Mouse (Mus musculus) MEL (cell line): ENCODE data around the gene Adcy7. TPM values are rescaled to one million over a fixed set of nuclear protein-coding genes. Genes with fewer than 3 reads are reported as not detected.

Experiments
- DNase-seq: peaks from one replicate; pipeline ENCODE4 v3.0.0; 2011; ENCODE audit warnings: low read depth, low spot score
- H3K27ac ChIP-seq: 2 replicates; pipeline ENCODE4 v1.5.1; 2012; ENCODE audit warnings: low read depth, mild to moderate bottlenecking, control low read depth, low read length, moderate library complexity; ENCODE audit not compliant: control insufficient read depth
- H3K27me3 ChIP-seq, 2 experiments: fragments of 150-350 bp in 1 of 2; sonication (generic) in 1 of 2; 2 replicates each; pipeline ENCODE4 v1.6.1; 2012; ENCODE audit warnings: low read length in 2 of 2, mild to moderate bottlenecking in 2 of 2, improper control_type of control experiment in 1 of 2, moderate library complexity in 1 of 2; ENCODE audit not compliant: insufficient read depth in 2 of 2, control insufficient read depth in 1 of 2
- H3K36me3 ChIP-seq, 2 experiments: 2 replicates each; pipeline ENCODE4 v1.6.1; 2012 to 2014; ENCODE audit warnings: low read length in 2 of 2, improper control_type of control experiment in 1 of 2, inconsistent platforms in 1 of 2, mild to moderate bottlenecking in 1 of 2; ENCODE audit not compliant: insufficient read depth in 2 of 2, control insufficient read depth in 1 of 2
- H3K4me1 ChIP-seq, 2 experiments: fragments of 150-350 bp in 1 of 2; sonication (generic) in 1 of 2; 2 replicates each; pipeline ENCODE4 v1.6.1; 2012; ENCODE audit warnings: low read length in 2 of 2, improper control_type of control experiment in 1 of 2, mild to moderate bottlenecking in 1 of 2; ENCODE audit not compliant: insufficient read depth in 2 of 2, control insufficient read depth in 1 of 2
- H3K4me3 ChIP-seq, 2 experiments: fragments of 150-350 bp in 1 of 2; sonication (generic) in 1 of 2; 2 replicates each; pipeline ENCODE4 v1.5.1; 2012; ENCODE audit warnings: low read depth in 2 of 2, low read length in 2 of 2, mild to moderate bottlenecking in 2 of 2, moderate library complexity in 2 of 2, control low read depth in 1 of 2, improper control_type of control experiment in 1 of 2; ENCODE audit not compliant: control insufficient read depth in 1 of 2, insufficient read depth in 1 of 2
- H3K79me2 ChIP-seq: 2 replicates; pipeline ENCODE4 v1.6.1; 2012; ENCODE audit warnings: mild to moderate bottlenecking, low read length, moderate library complexity; ENCODE audit not compliant: control insufficient read depth, poor library complexity, insufficient read depth
- H3K9ac ChIP-seq: 2 replicates; pipeline ENCODE4 v1.6.1; 2012; ENCODE audit warnings: low read depth, mild to moderate bottlenecking, control low read depth, low read length, moderate library complexity; ENCODE audit not compliant: control insufficient read depth, poor library complexity, severe bottlenecking
- H3K9me3 ChIP-seq: fragments of 150-350 bp; sonication (generic); replicated peaks from 2 replicates; pipeline ENCODE4 v1.6.1; 2012; ENCODE audit warnings: mild to moderate bottlenecking, low read length, improper control_type of control experiment, moderate library complexity; ENCODE audit not compliant: insufficient read depth
- BHLHE40 ChIP-seq: IDR thresholded peaks from 2 replicates; pipeline ENCODE4 v1.6.1; 2012; ENCODE audit warnings: low read depth, mild to moderate bottlenecking, inconsistent platforms, low read length, improper control_type of control experiment, borderline replicate concordance
- CHD1 ChIP-seq: IDR thresholded peaks from 2 replicates; pipeline ENCODE4 v1.6.1; 2012; ENCODE audit warnings: low read depth, mild to moderate bottlenecking, inconsistent platforms, low read length, improper control_type of control experiment
- CHD2 ChIP-seq: IDR thresholded peaks from 2 replicates; pipeline ENCODE4 v1.6.1; 2011; ENCODE audit warnings: low read length, improper control_type of control experiment
- CTCF ChIP-seq, 3 experiments: IDR thresholded peaks in 2 of 3; conservative IDR thresholded peaks in 1 of 3; 2 replicates each; pipeline ENCODE4 v1.5.1; 2011 to 2012; ENCODE audit warnings: low read length in 3 of 3, low read depth in 2 of 3, mild to moderate bottlenecking in 2 of 3, improper control_type of control experiment in 1 of 3, inconsistent platforms in 1 of 3, mixed read lengths in 1 of 3, moderate library complexity in 1 of 3; ENCODE audit not compliant: control insufficient read depth in 1 of 3, insufficient read depth in 1 of 3, poor library complexity in 1 of 3, severe bottlenecking in 1 of 3
- E2F4 ChIP-seq: IDR thresholded peaks from 2 replicates; pipeline ENCODE4 v1.6.1; 2011; ENCODE audit warnings: low read depth, low read length, improper control_type of control experiment, borderline replicate concordance
- ELF1 ChIP-seq: IDR thresholded peaks from 2 replicates; pipeline ENCODE4 v1.6.1; 2014; ENCODE audit warnings: low read depth, mild to moderate bottlenecking, inconsistent platforms, low read length, improper control_type of control experiment, moderate library complexity
- EP300 ChIP-seq, 2 experiments: IDR thresholded peaks; 2 replicates each; pipeline ENCODE4 v1.6.1; 2011; ENCODE audit warnings: improper control_type of control experiment in 2 of 2, low read length in 2 of 2, low read depth in 1 of 2, mild to moderate bottlenecking in 1 of 2
- GABPA ChIP-seq: IDR thresholded peaks from 2 replicates; pipeline ENCODE4 v1.6.1; 2012; ENCODE audit warnings: low read depth, mild to moderate bottlenecking, inconsistent platforms, low read length, improper control_type of control experiment, moderate library complexity
- JUND ChIP-seq: IDR thresholded peaks from 2 replicates; pipeline ENCODE4 v1.6.1; 2011; ENCODE audit warnings: low read depth, mild to moderate bottlenecking, improper control_type of control experiment, low read length
- KAT2A ChIP-seq: conservative IDR thresholded peaks from 2 replicates; pipeline ENCODE4 v1.6.1; 2012; ENCODE audit warnings: low read depth, low read length, improper control_type of control experiment, inconsistent platforms
- MAFK ChIP-seq: IDR thresholded peaks from 2 replicates; pipeline ENCODE4 v1.6.1; 2011; ENCODE audit warnings: low read depth, mild to moderate bottlenecking, low read length, improper control_type of control experiment, borderline replicate concordance
- MAX ChIP-seq: IDR thresholded peaks from 2 replicates; pipeline ENCODE4 v1.6.1; 2011; ENCODE audit warnings: low read length, improper control_type of control experiment
- MAZ ChIP-seq: IDR thresholded peaks from 2 replicates; pipeline ENCODE4 v1.6.1; 2012; ENCODE audit warnings: low read depth, mild to moderate bottlenecking, inconsistent platforms, low read length, improper control_type of control experiment
- MEF2A ChIP-seq: IDR thresholded peaks from 2 replicates; pipeline ENCODE4 v1.6.1; 2014; ENCODE audit warnings: low read depth, mild to moderate bottlenecking, inconsistent platforms, low read length, improper control_type of control experiment; ENCODE audit not compliant: poor library complexity, insufficient replicate concordance, severe bottlenecking; ENCODE audit errors: extremely low read depth
- MXI1 ChIP-seq: IDR thresholded peaks from 2 replicates; pipeline ENCODE4 v1.6.1; 2011; ENCODE audit warnings: mild to moderate bottlenecking, low read depth, low read length, improper control_type of control experiment
- MYB ChIP-seq: IDR thresholded peaks from 2 replicates; pipeline ENCODE4 v1.6.1; 2011; ENCODE audit warnings: mild to moderate bottlenecking, low read depth, low read length, improper control_type of control experiment
- MYC ChIP-seq: IDR thresholded peaks from 2 replicates; pipeline ENCODE4 v1.6.1; 2011; ENCODE audit warnings: low read depth, mild to moderate bottlenecking, low read length, improper control_type of control experiment, moderate library complexity
- NELFE ChIP-seq: IDR thresholded peaks from 2 replicates; pipeline ENCODE4 v1.6.1; 2011; ENCODE audit warnings: low read depth, low read length, improper control_type of control experiment
- NRF1 ChIP-seq: IDR thresholded peaks from 2 replicates; pipeline ENCODE4 v1.6.1; 2014; ENCODE audit warnings: low read depth, mild to moderate bottlenecking, inconsistent platforms, low read length, improper control_type of control experiment, moderate library complexity; ENCODE audit not compliant: poor library complexity, insufficient read depth, severe bottlenecking
- POLR2A ChIP-seq, 2 experiments: IDR thresholded peaks; 2 replicates each; pipeline ENCODE4 v1.6.1; 2011 to 2012; ENCODE audit warnings: low read length in 2 of 2, mild to moderate bottlenecking in 2 of 2, control low read depth in 1 of 2, improper control_type of control experiment in 1 of 2, low read depth in 1 of 2, moderate library complexity in 1 of 2; ENCODE audit not compliant: control insufficient read depth in 1 of 2, insufficient read depth in 1 of 2, poor library complexity in 1 of 2
- POLR2AphosphoS2 ChIP-seq: IDR thresholded peaks from 2 replicates; pipeline ENCODE4 v1.6.1; 2011; ENCODE audit warnings: low read length, improper control_type of control experiment
- POLR2AphosphoS5 ChIP-seq: IDR thresholded peaks from 2 replicates; pipeline ENCODE4 v1.6.1; 2012; ENCODE audit warnings: low read depth, borderline replicate concordance, mild to moderate bottlenecking, inconsistent platforms, low read length, moderate library complexity, mixed read lengths
- RAD21 ChIP-seq: IDR thresholded peaks from 2 replicates; pipeline ENCODE4 v1.6.1; 2011; ENCODE audit warnings: mild to moderate bottlenecking, low read depth, low read length, improper control_type of control experiment
- RCOR1 ChIP-seq: IDR thresholded peaks from 2 replicates; pipeline ENCODE4 v1.6.1; 2012; ENCODE audit warnings: low read depth, mild to moderate bottlenecking, inconsistent platforms, low read length, improper control_type of control experiment
- SIN3A ChIP-seq: IDR thresholded peaks from 2 replicates; pipeline ENCODE4 v1.6.1; 2012; ENCODE audit warnings: low read length, improper control_type of control experiment, inconsistent platforms
- SMC3 ChIP-seq: IDR thresholded peaks from 2 replicates; pipeline ENCODE4 v1.6.1; 2011; ENCODE audit warnings: low read depth, low read length, improper control_type of control experiment
- TAL1 ChIP-seq: IDR thresholded peaks from 2 replicates; pipeline ENCODE4 v1.6.1; 2012; ENCODE audit warnings: mild to moderate bottlenecking, inconsistent platforms, low read length, moderate library complexity, mixed read lengths
- TBP ChIP-seq: IDR thresholded peaks from 2 replicates; pipeline ENCODE4 v1.8.0; 2011; ENCODE audit warnings: low read depth, low read length, improper control_type of control experiment
- TCF12 ChIP-seq: IDR thresholded peaks from 2 replicates; pipeline ENCODE4 v1.6.1; 2014; ENCODE audit warnings: low read depth, mild to moderate bottlenecking, inconsistent platforms, low read length, improper control_type of control experiment, moderate library complexity
- UBTF ChIP-seq: IDR thresholded peaks from 2 replicates; pipeline ENCODE4 v1.6.1; 2012; ENCODE audit warnings: low read depth, mild to moderate bottlenecking, inconsistent platforms, low read length, improper control_type of control experiment, moderate library complexity, borderline replicate concordance; ENCODE audit not compliant: insufficient read depth
- USF1 ChIP-seq: IDR thresholded peaks from 2 replicates; pipeline ENCODE4 v1.6.1; 2014; ENCODE audit warnings: low read depth, mild to moderate bottlenecking, inconsistent platforms, low read length, improper control_type of control experiment, moderate library complexity
- USF2 ChIP-seq, 2 experiments: IDR thresholded peaks; 2 replicates each; pipeline ENCODE4 v1.6.1; 2011 to 2012; ENCODE audit warnings: improper control_type of control experiment in 2 of 2, low read length in 2 of 2, borderline replicate concordance in 1 of 2, inconsistent platforms in 1 of 2, low read depth in 1 of 2, mild to moderate bottlenecking in 1 of 2; ENCODE audit not compliant: insufficient read depth in 1 of 2
- ZC3H11A ChIP-seq: IDR thresholded peaks from 2 replicates; pipeline ENCODE4 v1.6.1; 2012; ENCODE audit warnings: low read depth, mild to moderate bottlenecking, inconsistent platforms, low read length, improper control_type of control experiment
- ZKSCAN1 ChIP-seq: IDR thresholded peaks from 2 replicates; pipeline ENCODE4 v1.6.1; 2012; ENCODE audit warnings: low read depth, mild to moderate bottlenecking, inconsistent platforms, low read length, improper control_type of control experiment, moderate library complexity
- ZMIZ1 ChIP-seq: IDR thresholded peaks from 2 replicates; pipeline ENCODE4 v1.6.1; 2012; ENCODE audit warnings: low read depth, mild to moderate bottlenecking, inconsistent platforms, low read length, improper control_type of control experiment, moderate library complexity
- ZNF384 ChIP-seq: IDR thresholded peaks from 2 replicates; pipeline ENCODE4 v1.6.1; 2012; ENCODE audit warnings: low read depth, mild to moderate bottlenecking, inconsistent platforms, low read length, improper control_type of control experiment
- polyA plus RNA-seq, 2 experiments: library from polyadenylated mRNA; stranded (reverse) in 1 of 2; unstranded in 1 of 2; fragments of >175 nt in 1 of 2; fragments of >200 nt in 1 of 2; gene quantifications; 2 replicates each; pipeline versions ENCODE4 v1.2.1 to v1.2.4; 2012; ENCODE audit warnings: low replicate concordance in 2 of 2, low read depth in 1 of 2; ENCODE audit not compliant: insufficient read length in 2 of 2, insufficient read depth in 1 of 2, missing spikeins in 1 of 2
- total RNA-seq: library from RNA; depleted of rRNA; stranded (reverse); fragments of 300-350 nt; gene quantifications from 2 replicates; pipeline ENCODE4 v1.2.3, GENCODE M21; 2012

Gene Adcy7
- total and polyA plus RNA-seq, 3 experiments, result 62.9 to 83.7 TPM; not detected in 1

- H3K9me3 ChIP-seq, result no peaks in the 10 kb centered on the region
- H3K9ac ChIP-seq, result peak overlapping the region; percentile 66
- H3K4me3 ChIP-seq, result peak overlapping the region; percentile 87 to 100
- H3K36me3 ChIP-seq, result peaks cover 9 to 18% of the 10 kb centered on the region in 2 experiments
- H3K27me3 ChIP-seq, result 0 out of 4 replicates have a peak, but pooled peaks cover 0 to 1% of the 10 kb centered on the region in 2 experiments
- H3K79me2 ChIP-seq, result peaks cover 34% of the 10 kb centered on the region
- peak; percentile 86 for DNase-seq
- peaks cover 0 to 8% of the 10 kb centered on the region in 2 experiments; a peak in 2 of 4 replicates for H3K4me1 ChIP-seq
- peak overlapping the region; percentile 61 for H3K27ac ChIP-seq
- TF ChIP-seq JUND (no peak), SIN3A (peak; percentile 51), TBP (peak; percentile 68; the same call in 1 of the 2 replicates), CHD2 (no peak), NELFE (no peak), KAT2A (no peak), POLR2A (IDR thresholded peaks at IDR 0.05; ENCODE audit: control insufficient read depth in 1 of 2, insufficient read depth in 1 of 2, low read depth in 1 of 2, low read length in 2 of 2, poor library complexity in 1 of 2) (no peak; a peak in 1 of 4 replicates), BHLHE40 (no peak; the same call in 1 of the 2 replicates), POLR2AphosphoS5 (no peak), USF2 (IDR thresholded peaks at IDR 0.05; ENCODE audit: borderline replicate concordance in 1 of 2, insufficient read depth in 1 of 2, low read depth in 1 of 2, low read length in 2 of 2) (no peak), ELF1 (0 out of 2 replicates have a peak, but pooled peaks have one; percentile 48), TCF12 (peak; percentile 26; the same call in 1 of the 2 replicates), ZKSCAN1 (no peak), USF1 (no peak), RCOR1 (no peak; the same call in 1 of the 2 replicates), NRF1 (no peak), E2F4 (no peak), GABPA (no peak), TAL1 (peak; percentile 58), EP300 (IDR thresholded peaks at IDR 0.05; ENCODE audit: low read depth in 1 of 2, low read length in 2 of 2) (peak in 1 of 2 experiments; percentile 61; a peak in 2 of 4 replicates), ZMIZ1 (no peak), RAD21 (no peak), ZC3H11A (no peak), MYC (0 out of 2 replicates have a peak, but pooled peaks have one; percentile 35), UBTF (no peak), MYB (no peak), MXI1 (no peak; the same call in 1 of the 2 replicates), MAFK (no peak), MEF2A (no peak), MAX (no peak), MAZ (no peak), POLR2AphosphoS2 (no peak; the same call in 1 of the 2 replicates), ZNF384 (no peak), SMC3 (no peak), CHD1 (no peak), CTCF (IDR thresholded peaks at IDR 0.05 in 2 of 3, conservative IDR thresholded peaks at IDR 0.05 in 1 of 3; ENCODE audit: control insufficient read depth in 1 of 3, insufficient read depth in 1 of 3, low read depth in 2 of 3, low read length in 3 of 3, poor library complexity in 1 of 3, severe bottlenecking in 1 of 3) (no peak)
These were observed 90.4 kb downstream of the Adcy7 start for GRCm38 (mm10) chr8:88362446-88363150.
